Mouse (Mus musculus): ENCODE results near the gene Magi1. TPM values are rescaled to one million over a fixed set of nuclear protein-coding genes. Genes with fewer than 3 reads are reported as not detected.

Magi1 gene
- polyA plus RNA-seq, 1 experiment from 2014 or later: 27.4 TPM

- Histone ChIP-seq H3K9ac (ENCODE audit: low read depth, low read length) (no peak overlapping the region), H3K9me3 (ENCODE audit: control insufficient read depth, low read length) (no peaks in the 10 kb centered on the region), H3K4me1 (replicated peaks; ENCODE audit: control insufficient read depth, insufficient read depth, low read length) (no peaks in the 10 kb centered on the region), H3K4me3 (ENCODE audit: low read depth, low read length) (no peak overlapping the region), H3K4me2 (replicated peaks; ENCODE audit: low read depth, low read length) (no peak overlapping the region), H3K36me3 (ENCODE audit: control insufficient read depth, insufficient read depth, low read length) (no peaks in the 10 kb centered on the region), H3K27ac (ENCODE audit: low read depth, low read length) (peak overlapping the region; percentile 33; the same call in 1 of the 2 replicates), H3K27me3 (ENCODE audit: control insufficient read depth, insufficient read depth, low read length) (no peaks in the 10 kb centered on the region)
- DNase-seq (ENCODE audit: low spot score) (peak; percentile 11), ATAC-seq (ENCODE audit: low FRiP score) (peak; percentile 54; the same call in 1 of the 2 replicates)
- 63% methylated on average over 4 of the region's 4 CpGs for WGBS
These were observed 151.7 kb downstream of the Magi1 start for GRCm38 (mm10) chr6:94131999-94132398.

- H3K4me1 ChIP-seq (replicated peaks; ENCODE audit: control insufficient read depth, insufficient read depth, low read length): no peaks in the 10 kb centered on the region
- no peak overlapping the region for H3K27ac ChIP-seq (ENCODE audit: low read depth, low read length)
- no peaks in the 10 kb centered on the region for H3K9me3 ChIP-seq (ENCODE audit: control insufficient read depth, low read length)
- H3K9ac ChIP-seq (ENCODE audit: low read depth, low read length): no peak overlapping the region
- 87% methylated on average over 5 of the region's 5 CpGs for WGBS
- ATAC-seq (ENCODE audit: low FRiP score) (no peak), DNase-seq (ENCODE audit: low spot score) (no peak)
- H3K4me2 ChIP-seq (replicated peaks; ENCODE audit: low read depth, low read length): no peak overlapping the region
- H3K36me3 ChIP-seq (ENCODE audit: control insufficient read depth, insufficient read depth, low read length): no peaks in the 10 kb centered on the region
- H3K27me3 ChIP-seq (ENCODE audit: control insufficient read depth, insufficient read depth, low read length): no peaks in the 10 kb centered on the region
- H3K4me3 ChIP-seq (ENCODE audit: low read depth, low read length): no peak overlapping the region
These were observed 153.3 kb downstream of the Magi1 start for GRCm38 (mm10) chr6:94130389-94130788.

- H3K27me3 ChIP-seq (ENCODE audit: control insufficient read depth, insufficient read depth, low read length): no peaks in the 10 kb centered on the region
- H3K4me1 ChIP-seq (replicated peaks; ENCODE audit: control insufficient read depth, insufficient read depth, low read length): no peaks in the 10 kb centered on the region
- DNase-seq (ENCODE audit: low spot score) (no peak), ATAC-seq (ENCODE audit: low FRiP score) (no peak)
- H3K9me3 ChIP-seq (ENCODE audit: control insufficient read depth, low read length): no peaks in the 10 kb centered on the region
- H3K36me3 ChIP-seq (ENCODE audit: control insufficient read depth, insufficient read depth, low read length): no peaks in the 10 kb centered on the region
- H3K4me3 ChIP-seq (ENCODE audit: low read depth, low read length): no peak overlapping the region
- no peak overlapping the region for H3K27ac ChIP-seq (ENCODE audit: low read depth, low read length)
- no peak overlapping the region for H3K9ac ChIP-seq (ENCODE audit: low read depth, low read length)
- 93% methylated on average over 4 of the region's 4 CpGs for WGBS
- H3K4me2 ChIP-seq (replicated peaks; ENCODE audit: low read depth, low read length): no peak overlapping the region
These were observed 157.0 kb downstream of the Magi1 start for GRCm38 (mm10) chr6:94126763-94127162.

- H3K36me3 ChIP-seq (ENCODE audit: control insufficient read depth, insufficient read depth, low read length): no peaks in the 10 kb centered on the region
- DNase-seq (ENCODE audit: low spot score) (no peak), ATAC-seq (ENCODE audit: low FRiP score) (no peak)
- H3K4me2 ChIP-seq (replicated peaks; ENCODE audit: low read depth, low read length): no peak overlapping the region
- H3K27me3 ChIP-seq (ENCODE audit: control insufficient read depth, insufficient read depth, low read length): no peaks in the 10 kb centered on the region
- WGBS: 80% methylated on average over 6 of the region's 6 CpGs
- H3K27ac ChIP-seq (ENCODE audit: low read depth, low read length): no peak overlapping the region
- no peak overlapping the region for H3K4me3 ChIP-seq (ENCODE audit: low read depth, low read length)
- no peak overlapping the region for H3K9ac ChIP-seq (ENCODE audit: low read depth, low read length)
- no peaks in the 10 kb centered on the region for H3K9me3 ChIP-seq (ENCODE audit: control insufficient read depth, low read length)
- H3K4me1 ChIP-seq (replicated peaks; ENCODE audit: control insufficient read depth, insufficient read depth, low read length): no peaks in the 10 kb centered on the region
These were observed 158.6 kb downstream of the Magi1 start for GRCm38 (mm10) chr6:94125144-94125543.

- WGBS: 74% methylated on average over 2 of the region's 2 CpGs
- Histone ChIP-seq H3K9ac (ENCODE audit: low read depth, low read length) (no peak overlapping the region), H3K4me2 (replicated peaks; ENCODE audit: low read depth, low read length) (no peak overlapping the region), H3K9me3 (ENCODE audit: control insufficient read depth, low read length) (no peaks in the 10 kb centered on the region), H3K27ac (ENCODE audit: low read depth, low read length) (no peak overlapping the region), H3K27me3 (ENCODE audit: control insufficient read depth, insufficient read depth, low read length) (no peaks in the 10 kb centered on the region), H3K36me3 (ENCODE audit: control insufficient read depth, insufficient read depth, low read length) (no peaks in the 10 kb centered on the region), H3K4me1 (replicated peaks; ENCODE audit: control insufficient read depth, insufficient read depth, low read length) (no peaks in the 10 kb centered on the region), H3K4me3 (ENCODE audit: low read depth, low read length) (no peak overlapping the region)
- DNase-seq (ENCODE audit: low spot score) (no peak), ATAC-seq (ENCODE audit: low FRiP score) (no peak)
These were observed 159.4 kb downstream of the Magi1 start for GRCm38 (mm10) chr6:94124279-94124678.

- no peak for ATAC-seq (ENCODE audit: low FRiP score)
- Histone ChIP-seq H3K27ac (ENCODE audit: low read depth, low read length) (no peak overlapping the region), H3K4me3 (ENCODE audit: low read depth, low read length) (no peak overlapping the region), H3K4me1 (replicated peaks; ENCODE audit: control insufficient read depth, insufficient read depth, low read length) (no peaks in the 10 kb centered on the region), H3K9ac (ENCODE audit: low read depth, low read length) (no peak overlapping the region), H3K27me3 (ENCODE audit: control insufficient read depth, insufficient read depth, low read length) (no peaks in the 10 kb centered on the region), H3K36me3 (ENCODE audit: control insufficient read depth, insufficient read depth, low read length) (no peaks in the 10 kb centered on the region), H3K9me3 (ENCODE audit: control insufficient read depth, low read length) (no peaks in the 10 kb centered on the region), H3K4me2 (replicated peaks; ENCODE audit: low read depth, low read length) (no peak overlapping the region)
- DNase-seq (ENCODE audit: low spot score): no peak
- 70% methylated on average over 8 of the region's 8 CpGs for WGBS
These were observed 161.1 kb downstream of the Magi1 start for GRCm38 (mm10) chr6:94122566-94123150.

GRCm38 (mm10) chr6:94121488-94121887, 162.2 kb downstream of the Magi1 start:
- H3K36me3 ChIP-seq (ENCODE audit: control insufficient read depth, insufficient read depth, low read length): no peaks in the 10 kb centered on the region
- no peaks in the 10 kb centered on the region for H3K27me3 ChIP-seq (ENCODE audit: control insufficient read depth, insufficient read depth, low read length)
- no peaks in the 10 kb centered on the region for H3K9me3 ChIP-seq (ENCODE audit: control insufficient read depth, low read length)
- no peak for DNase-seq (ENCODE audit: low spot score)
- H3K9ac ChIP-seq (ENCODE audit: low read depth, low read length): no peak overlapping the region
- ATAC-seq (ENCODE audit: low FRiP score): no peak
- WGBS: 86% methylated on average over 5 of the region's 5 CpGs
- no peak overlapping the region for H3K4me2 ChIP-seq (replicated peaks; ENCODE audit: low read depth, low read length)
- no peaks in the 10 kb centered on the region for H3K4me1 ChIP-seq (replicated peaks; ENCODE audit: control insufficient read depth, insufficient read depth, low read length)
- H3K27ac ChIP-seq (ENCODE audit: low read depth, low read length): no peak overlapping the region
- no peak overlapping the region for H3K4me3 ChIP-seq (ENCODE audit: low read depth, low read length)

GRCm38 (mm10) chr6:94116434-94117432, 167.0 kb downstream of the Magi1 start:
- no peaks in the 10 kb centered on the region for H3K9me3 ChIP-seq (ENCODE audit: control insufficient read depth, low read length)
- no peak overlapping the region for H3K4me3 ChIP-seq (ENCODE audit: low read depth, low read length)
- WGBS: 85% methylated on average over 6 of the region's 6 CpGs
- no peak overlapping the region for H3K27ac ChIP-seq (ENCODE audit: low read depth, low read length)
- no peak for DNase-seq (ENCODE audit: low spot score)
- no peak for ATAC-seq (ENCODE audit: low FRiP score)
- H3K4me1 ChIP-seq (replicated peaks; ENCODE audit: control insufficient read depth, insufficient read depth, low read length): no peaks in the 10 kb centered on the region
- no peak overlapping the region for H3K4me2 ChIP-seq (replicated peaks; ENCODE audit: low read depth, low read length)
- H3K27me3 ChIP-seq (ENCODE audit: control insufficient read depth, insufficient read depth, low read length): no peaks in the 10 kb centered on the region
- H3K9ac ChIP-seq (ENCODE audit: low read depth, low read length): no peak overlapping the region
- no peaks in the 10 kb centered on the region for H3K36me3 ChIP-seq (ENCODE audit: control insufficient read depth, insufficient read depth, low read length)

GRCm38 (mm10) chr6:94111833-94112232, 171.9 kb downstream of the Magi1 start:
- H3K4me2 ChIP-seq (replicated peaks; ENCODE audit: low read depth, low read length): no peak overlapping the region
- H3K4me3 ChIP-seq (ENCODE audit: low read depth, low read length): no peak overlapping the region
- no peaks in the 10 kb centered on the region for H3K9me3 ChIP-seq (ENCODE audit: control insufficient read depth, low read length)
- H3K4me1 ChIP-seq (replicated peaks; ENCODE audit: control insufficient read depth, insufficient read depth, low read length): no peaks in the 10 kb centered on the region
- no peaks in the 10 kb centered on the region for H3K27me3 ChIP-seq (ENCODE audit: control insufficient read depth, insufficient read depth, low read length)
- ATAC-seq (ENCODE audit: low FRiP score) (no peak), DNase-seq (ENCODE audit: low spot score) (no peak)
- no peak overlapping the region for H3K27ac ChIP-seq (ENCODE audit: low read depth, low read length)
- no peak overlapping the region for H3K9ac ChIP-seq (ENCODE audit: low read depth, low read length)
- no peaks in the 10 kb centered on the region for H3K36me3 ChIP-seq (ENCODE audit: control insufficient read depth, insufficient read depth, low read length)

Data from hindbrain, embryonic 11.5 days (tissue).